Mouse (Mus musculus): ENCODE results near the gene Guk1. TPM values are rescaled to one million over a fixed set of nuclear protein-coding genes. Genes with fewer than 3 reads are reported as not detected.

Gene Guk1
- polyA plus RNA-seq (2012; rRNA removed) (40.2 and 41.1 TPM in 2 replicates), polyA plus RNA-seq (2014; fragmentation: Nextera tagmentation; extraction: Ambion mirVana) (64.2 and 70.5 TPM in 2 replicates)

DNA sequence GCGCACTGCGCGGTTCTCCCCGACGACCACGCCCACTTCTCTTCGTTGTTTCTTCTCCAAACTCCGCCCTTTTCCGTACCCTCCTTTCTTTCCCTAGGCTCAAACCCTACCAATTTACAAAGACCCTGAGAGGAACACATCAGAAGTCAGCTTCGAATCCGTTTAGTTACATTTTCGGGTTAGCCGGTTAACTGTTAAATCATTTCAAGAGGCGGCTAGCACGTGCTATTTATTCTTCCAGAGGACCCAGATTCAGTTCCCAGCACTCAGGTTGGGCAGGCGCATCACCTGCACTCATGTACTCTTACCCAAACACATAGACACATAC lies at the start of gene Guk1:
Gene Guk1 (minus strand): TSS at position 154 of the 328 bp plus-strand sequence.
- DNase-seq (ENCODE audit: low read depth in 3 of 3, low spot score in 3 of 3) (no peak), ATAC-seq (ENCODE audit: insufficient read depth) (no peak)
- TF ChIP-seq CTCF (IDR thresholded peaks at IDR 0.05; ENCODE audit: low read depth) (no peak), EP300 (IDR thresholded peaks at IDR 0.05; ENCODE audit: low read depth) (no peak)
- no peaks in the 10 kb centered on the region for H3K36me3 ChIP-seq (replicated peaks; ENCODE audit: control insufficient read depth, insufficient read depth, low read depth)
- no peaks in the 10 kb centered on the region for H3K27me3 ChIP-seq (ENCODE audit: control insufficient read depth, insufficient read depth, low read length)
- WGBS (ENCODE audit: insufficient replicate concordance): 7% methylated on average over 16 of the region's 16 CpGs
- peak within 1 kb of the TSS; percentile 71 for H3K9ac ChIP-seq (replicated peaks)
- H3K4me2 ChIP-seq (ENCODE audit: low read depth): peak within 1 kb of the TSS; percentile 94
- no peaks in the 10 kb centered on the region for H3K9me3 ChIP-seq (ENCODE audit: control insufficient read depth, low read length)
- H3K4me3 ChIP-seq (ENCODE audit: insufficient read depth in 1 of 2, low read depth in 2 of 2, low read length in 2 of 2): peak within 1 kb of the TSS; percentile 62 to 77
- H3K27ac ChIP-seq: peak within 1 kb of the TSS; percentile 94
- peaks cover 8 to 10% of the 10 kb centered on the region in 2 experiments for H3K4me1 ChIP-seq (replicated peaks; ENCODE audit: control insufficient read depth in 2 of 2, insufficient read depth in 2 of 2, low read length in 1 of 2)

GRCm38 (mm10) chr11:59239796-59240195 lies 47.8 kb upstream of the Guk1 start:
- TF ChIP-seq EP300 (IDR thresholded peaks at IDR 0.05; ENCODE audit: low read depth): no peak
- no peak for TF ChIP-seq CTCF (IDR thresholded peaks at IDR 0.05; ENCODE audit: low read depth)
- Histone ChIP-seq H3K36me3 (replicated peaks; ENCODE audit: control insufficient read depth, insufficient read depth, low read depth) (no peaks in the 10 kb centered on the region), H3K9ac (replicated peaks) (no peak overlapping the region), H3K4me3 (ENCODE audit: insufficient read depth in 1 of 2, low read depth in 2 of 2, low read length in 2 of 2) (no peak overlapping the region), H3K4me2 (ENCODE audit: low read depth) (no peak overlapping the region), H3K27ac (no peak overlapping the region), H3K9me3 (ENCODE audit: control insufficient read depth, low read length) (no peaks in the 10 kb centered on the region), H3K4me1 (replicated peaks; ENCODE audit: control insufficient read depth in 2 of 2, insufficient read depth in 2 of 2, low read length in 1 of 2) (no peaks in the 10 kb centered on the region), H3K27me3 (ENCODE audit: control insufficient read depth, insufficient read depth, low read length) (peaks cover 24% of the 10 kb centered on the region)
- DNase-seq (ENCODE audit: low read depth in 3 of 3, low spot score in 3 of 3): no peak
- no peak for ATAC-seq (ENCODE audit: insufficient read depth)
- WGBS (ENCODE audit: insufficient replicate concordance): 65% methylated on average over 4 of the region's 4 CpGs

DNA sequence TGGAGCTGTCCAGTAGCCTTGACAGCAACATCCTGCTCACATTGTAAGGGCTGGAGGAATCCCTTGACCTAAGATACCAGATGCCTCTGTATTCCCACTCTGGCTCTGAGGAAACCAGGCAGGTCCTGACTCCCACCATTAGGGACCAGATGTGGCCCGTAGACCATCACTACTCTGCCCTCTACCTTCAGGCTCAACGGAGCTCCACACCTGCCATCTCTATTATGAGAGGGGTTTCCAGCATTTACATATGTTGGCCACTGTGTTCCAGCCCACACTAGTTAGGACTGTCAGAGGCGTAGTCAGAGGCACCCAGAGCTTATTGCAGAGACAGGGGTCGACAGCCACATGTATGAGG lies 47.4 kb upstream of the Guk1 start:
- H3K27me3 ChIP-seq (ENCODE audit: control insufficient read depth, insufficient read depth, low read length): peaks cover 24% of the 10 kb centered on the region

DNA sequence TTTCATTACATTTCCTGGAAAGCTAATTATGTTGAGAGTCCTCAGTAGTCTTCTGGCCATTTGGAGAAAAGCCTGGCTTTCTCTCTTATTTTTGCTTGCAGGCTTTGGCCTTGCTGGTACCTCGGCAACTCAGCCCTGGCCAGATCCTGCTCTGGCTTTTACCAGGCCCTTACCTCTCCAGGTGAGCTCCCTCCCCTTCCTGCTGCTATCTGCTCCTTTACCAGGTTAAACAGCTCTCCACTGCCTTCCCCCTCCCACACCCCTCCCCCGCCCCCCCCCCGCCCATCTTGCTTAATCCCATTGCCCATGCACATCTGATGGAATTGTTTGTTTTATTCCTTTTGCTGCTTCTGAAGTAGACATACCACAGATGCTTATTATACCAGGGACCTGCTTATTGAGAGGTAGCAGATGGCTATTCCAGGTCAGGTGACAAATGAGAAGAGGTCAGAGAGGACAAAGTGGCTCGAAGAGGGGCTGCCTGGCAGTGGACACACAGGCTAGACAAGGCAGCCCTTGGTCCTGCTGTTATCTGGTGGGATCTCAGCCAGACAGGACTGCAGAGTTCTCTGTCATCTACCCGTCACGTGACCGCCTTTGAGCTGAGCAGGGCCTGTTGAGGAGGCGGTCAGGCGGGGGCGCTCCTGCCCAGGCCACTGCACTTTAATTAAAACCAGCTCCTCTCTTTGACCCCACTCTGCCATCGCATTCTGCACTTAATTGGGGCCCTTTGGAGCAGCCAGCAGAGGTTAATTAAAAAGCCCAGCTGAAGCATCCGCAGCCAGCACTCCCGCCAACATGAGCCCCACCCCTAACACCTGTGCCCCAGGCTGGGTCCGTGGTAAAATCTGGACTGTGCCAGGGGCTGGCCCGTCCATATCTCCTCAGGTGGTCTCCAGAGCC lies 46.8 kb upstream of the Guk1 start:
- WGBS (ENCODE audit: insufficient replicate concordance): 4% methylated on average over 14 of the region's 15 CpGs
- Histone ChIP-seq H3K9ac (replicated peaks) (no peak overlapping the region), H3K4me2 (ENCODE audit: low read depth) (no peak overlapping the region), H3K27ac (no peak overlapping the region), H3K4me1 (replicated peaks; ENCODE audit: control insufficient read depth in 2 of 2, insufficient read depth in 2 of 2, low read length in 1 of 2) (no peaks in the 10 kb centered on the region), H3K9me3 (ENCODE audit: control insufficient read depth, low read length) (no peaks in the 10 kb centered on the region), H3K4me3 (ENCODE audit: insufficient read depth in 1 of 2, low read depth in 2 of 2, low read length in 2 of 2) (no peak overlapping the region), H3K27me3 (ENCODE audit: control insufficient read depth, insufficient read depth, low read length) (peaks cover 22% of the 10 kb centered on the region), H3K36me3 (replicated peaks; ENCODE audit: control insufficient read depth, insufficient read depth, low read depth) (no peaks in the 10 kb centered on the region)
- TF ChIP-seq EP300 (IDR thresholded peaks at IDR 0.05; ENCODE audit: low read depth) (no peak), CTCF (IDR thresholded peaks at IDR 0.05; ENCODE audit: low read depth) (peak; percentile 84)
- peak in 1 of 3 experiments; percentile 50 for DNase-seq (ENCODE audit: low read depth in 3 of 3, low spot score in 3 of 3)
- peak; percentile 70 for ATAC-seq (ENCODE audit: insufficient read depth)

More for the DNA sequence above, 47.4 kb upstream of the Guk1 start:
- TF ChIP-seq EP300 (IDR thresholded peaks at IDR 0.05; ENCODE audit: low read depth) (no peak), CTCF (IDR thresholded peaks at IDR 0.05; ENCODE audit: low read depth) (no peak)
- no peaks in the 10 kb centered on the region for H3K4me1 ChIP-seq (replicated peaks; ENCODE audit: control insufficient read depth in 2 of 2, insufficient read depth in 2 of 2, low read length in 1 of 2)
- ATAC-seq (ENCODE audit: insufficient read depth) (no peak), DNase-seq (ENCODE audit: low read depth in 3 of 3, low spot score in 3 of 3) (no peak)
- H3K4me3 ChIP-seq (ENCODE audit: insufficient read depth in 1 of 2, low read depth in 2 of 2, low read length in 2 of 2): no peak overlapping the region
- no peak overlapping the region for H3K27ac ChIP-seq
- WGBS (ENCODE audit: insufficient replicate concordance): 47% methylated on average over 4 of the region's 4 CpGs
- H3K4me2 ChIP-seq (ENCODE audit: low read depth): no peak overlapping the region
- no peaks in the 10 kb centered on the region for H3K9me3 ChIP-seq (ENCODE audit: control insufficient read depth, low read length)
- no peaks in the 10 kb centered on the region for H3K36me3 ChIP-seq (replicated peaks; ENCODE audit: control insufficient read depth, insufficient read depth, low read depth)
- no peak overlapping the region for H3K9ac ChIP-seq (replicated peaks)

GRCm38 (mm10) chr11:59232797-59233196 lies 40.8 kb upstream of the Guk1 start:
- WGBS (ENCODE audit: insufficient replicate concordance): 59% methylated on average over 2 of the region's 2 CpGs
- H3K27ac ChIP-seq: no peak overlapping the region
- TF ChIP-seq CTCF (IDR thresholded peaks at IDR 0.05; ENCODE audit: low read depth) (peak; percentile 43), EP300 (IDR thresholded peaks at IDR 0.05; ENCODE audit: low read depth) (no peak)
- ATAC-seq (ENCODE audit: insufficient read depth) (no peak), DNase-seq (ENCODE audit: low read depth in 3 of 3, low spot score in 3 of 3) (no peak)
- H3K36me3 ChIP-seq (replicated peaks; ENCODE audit: control insufficient read depth, insufficient read depth, low read depth): no peaks in the 10 kb centered on the region
- no peak overlapping the region for H3K9ac ChIP-seq (replicated peaks)
- no peaks in the 10 kb centered on the region for H3K9me3 ChIP-seq (ENCODE audit: control insufficient read depth, low read length)
- H3K4me1 ChIP-seq (replicated peaks; ENCODE audit: control insufficient read depth in 2 of 2, insufficient read depth in 2 of 2, low read length in 1 of 2): peaks cover 3 to 11% of the 10 kb centered on the region in 2 experiments; a peak in 3 of 4 replicates
- H3K27me3 ChIP-seq (ENCODE audit: control insufficient read depth, insufficient read depth, low read length): no peaks in the 10 kb centered on the region
- H3K4me3 ChIP-seq (ENCODE audit: insufficient read depth in 1 of 2, low read depth in 2 of 2, low read length in 2 of 2): no peak overlapping the region
- H3K4me2 ChIP-seq (ENCODE audit: low read depth): no peak overlapping the region

All from liver, embryonic 14.5 days (tissue).